Mouse (Mus musculus) thymus, adult 2 months (tissue): ENCODE measurements around the gene Hs3st6. TPM values are rescaled to one million over a fixed set of nuclear protein-coding genes. Genes with fewer than 3 reads are reported as not detected.

Source experiments
- DNase-seq: peaks from one replicate; pipeline ENCODE4 v3.0.0; 2021
- H3K27ac ChIP-seq: fragments of 200-500 bp; 2 replicates; pipeline ENCODE4 v1.5.1; 2012; ENCODE audit warnings: low read length, control low read depth; ENCODE audit not compliant: control insufficient read depth, insufficient read depth
- H3K27me3 ChIP-seq: fragments of 200-500 bp; 2 replicates; pipeline ENCODE4 v1.6.1; 2012; ENCODE audit warnings: mild to moderate bottlenecking, low read length, moderate library complexity, mixed read lengths; ENCODE audit not compliant: control insufficient read depth, insufficient read depth
- H3K36me3 ChIP-seq: fragments of 200-500 bp; 2 replicates; pipeline ENCODE4 v1.6.1; 2012; ENCODE audit warnings: mild to moderate bottlenecking, low read length, moderate library complexity; ENCODE audit not compliant: control insufficient read depth, insufficient read depth
- H3K4me1 ChIP-seq: fragments of 200-500 bp; replicated peaks from 2 replicates; pipeline ENCODE4 v1.6.1; 2012; ENCODE audit warnings: low read length; ENCODE audit not compliant: control insufficient read depth, insufficient read depth
- H3K4me3 ChIP-seq: fragments of 200-500 bp; 2 replicates; pipeline ENCODE4 v1.5.1; 2012; ENCODE audit warnings: mild to moderate bottlenecking, low read length, control low read depth, moderate library complexity; ENCODE audit not compliant: control insufficient read depth, insufficient read depth
- CTCF ChIP-seq: fragments of 200-500 bp; IDR thresholded peaks from 2 replicates; pipeline ENCODE4 v1.5.1; 2012; ENCODE audit warnings: mild to moderate bottlenecking, control low read depth, low read length, moderate library complexity, borderline replicate concordance; ENCODE audit not compliant: control insufficient read depth, poor library complexity, insufficient read depth; ENCODE audit errors: extremely low read depth
- POLR2A ChIP-seq: fragments of 200-500 bp; IDR thresholded peaks from 2 replicates; pipeline ENCODE4 v1.6.1; 2012; ENCODE audit warnings: mild to moderate bottlenecking, low read length, control low read depth, moderate library complexity; ENCODE audit not compliant: control insufficient read depth, poor library complexity, insufficient read depth; ENCODE audit errors: extremely low read depth
- WGBS: fragments of 180-500 bp; shearing (Covaris S2); methylation state at CpG from one replicate; pipeline ENCODE4 v1.1.7; 2018; 5-methylcytosine and 5-hydroxymethylcytosine counted together
- polyA plus RNA-seq: library from polyadenylated mRNA; depleted of rRNA; stranded (reverse); fragments of >200 nt; gene quantifications from 2 replicates; pipeline ENCODE4 v1.2.3, GENCODE M21; 2012

The Hs3st6 gene
- polyA plus RNA-seq, 1 experiment, result 15.6 TPM

- 50% methylated on average over 12 of the region's 12 CpGs for WGBS
- Histone ChIP-seq H3K27ac (no peak overlapping the region), H3K4me1 (no peaks in the 10 kb centered on the region), H3K4me3 (no peak overlapping the region), H3K27me3 (no peaks in the 10 kb centered on the region; the same call in 1 of the 2 replicates), H3K36me3 (no peaks in the 10 kb centered on the region)
- TF ChIP-seq POLR2A (no peak), CTCF (no peak)
- no peak for DNase-seq
These were observed 13.6 kb downstream of the Hs3st6 start for GRCm38 (mm10) chr17:24766266-24766875.

- TF ChIP-seq POLR2A (no peak), CTCF (no peak)
- 49% methylated on average over 3 of the region's 3 CpGs for WGBS
These were observed 16.4 kb downstream of the Hs3st6 start for GRCm38 (mm10) chr17:24769146-24769545.

GRCm38 (mm10) chr17:24773241-24773640 is 20.5 kb downstream of the Hs3st6 start:
- H3K27me3 ChIP-seq, result no peaks in the 10 kb centered on the region
- H3K27ac ChIP-seq, result no peak overlapping the region
- H3K4me1 ChIP-seq, result no peaks in the 10 kb centered on the region
- no peak for DNase-seq
- TF ChIP-seq POLR2A (no peak), CTCF (no peak)
- no peaks in the 10 kb centered on the region for H3K36me3 ChIP-seq
- H3K4me3 ChIP-seq, result no peak overlapping the region
- 88% methylated on average over 5 of the region's 5 CpGs for WGBS

More at GRCm38 (mm10) chr17:24769146-24769545, 16.4 kb downstream of the Hs3st6 start:
- Histone ChIP-seq H3K27me3 (no peaks in the 10 kb centered on the region; the same call in 1 of the 2 replicates), H3K27ac (no peak overlapping the region), H3K36me3 (no peaks in the 10 kb centered on the region), H3K4me1 (no peaks in the 10 kb centered on the region), H3K4me3 (no peak overlapping the region)
- no peak for DNase-seq

- WGBS, result 92% methylated on average over 8 of the region's 8 CpGs
- Histone ChIP-seq H3K4me1 (no peaks in the 10 kb centered on the region), H3K4me3 (no peak overlapping the region), H3K27me3 (no peaks in the 10 kb centered on the region), H3K27ac (no peak overlapping the region), H3K36me3 (no peaks in the 10 kb centered on the region)
- TF ChIP-seq CTCF (no peak), POLR2A (no peak)
- no peak for DNase-seq
These were observed 22.4 kb downstream of the Hs3st6 start for GRCm38 (mm10) chr17:24775173-24775572.

- Histone ChIP-seq H3K36me3 (no peaks in the 10 kb centered on the region), H3K4me1 (no peaks in the 10 kb centered on the region), H3K27me3 (no peaks in the 10 kb centered on the region), H3K4me3 (no peak overlapping the region), H3K27ac (no peak overlapping the region)
- 88% methylated on average over 2 of the region's 2 CpGs for WGBS
- no peak for DNase-seq
- TF ChIP-seq POLR2A (no peak), CTCF (no peak)
These were observed 24.3 kb downstream of the Hs3st6 start for GRCm38 (mm10) chr17:24777073-24777472.

GRCm38 (mm10) chr17:24780821-24781220 is 28.0 kb downstream of the Hs3st6 start:
- Histone ChIP-seq H3K36me3 (no peaks in the 10 kb centered on the region), H3K4me3 (no peak overlapping the region), H3K27ac (no peak overlapping the region), H3K4me1 (no peaks in the 10 kb centered on the region), H3K27me3 (no peaks in the 10 kb centered on the region)
- no peak for TF ChIP-seq CTCF
- no peak for TF ChIP-seq POLR2A
- DNase-seq, result no peak
- WGBS, result 24% methylated on average over 2 of the region's 2 CpGs

- H3K36me3 ChIP-seq, result no peaks in the 10 kb centered on the region
- H3K27ac ChIP-seq, result no peak overlapping the region
- H3K27me3 ChIP-seq, result no peaks in the 10 kb centered on the region
- no peak overlapping the region for H3K4me3 ChIP-seq
- WGBS, result 53% methylated on average over 8 of the region's 8 CpGs
- TF ChIP-seq POLR2A (no peak), CTCF (no peak)
- H3K4me1 ChIP-seq, result no peaks in the 10 kb centered on the region
- no peak for DNase-seq
These were observed 39.4 kb downstream of the Hs3st6 start for GRCm38 (mm10) chr17:24792190-24792589.
